In genomic region chr3:121240362-121241040, GRCm38 (mm10) we compare ENCODE assay signal across 12 mouse cellular contexts. TPM values are rescaled to one million over a fixed set of nuclear protein-coding genes. Genes with fewer than 3 reads are reported as not detected.
DNase-seq lines count a peak whose midpoint lies in the region; ATAC-seq lines count a peak whose summit lies in the region.
"Had no signal": no experiment of that assay in that cellular context is flagged by ENCODE, and none has a peak within 500 bp of the region (broad histone marks: within the 10 kb centered on the region; RNA-seq: fewer than 3 reads in every experiment).

No protein-coding gene starts in this region.

- WGBS in heart, embryonic 12.5 days: 40% methylated on average over 8 of the region's 8 CpGs
- WGBS in forebrain, embryonic 12.5 days: 20% methylated on average over 8 of the region's 8 CpGs
- 53% methylated on average over 8 of the region's 8 CpGs for WGBS in limb, embryonic 13.5 days

- H3K4me3 ChIP-seq in heart, embryonic 12.5 days: no peak overlapping the region
- no peak overlapping the region for H3K4me3 ChIP-seq in forebrain, embryonic 12.5 days (replicated peaks)
- H3K4me3 ChIP-seq in limb, embryonic 13.5 days: no peak overlapping the region

- no peak for ATAC-seq in heart, embryonic 12.5 days (ENCODE audit: insufficient number of reproducible peaks, low FRiP score)
- ATAC-seq in forebrain, embryonic 12.5 days (ENCODE audit: low FRiP score): peak; percentile 85
- 0 out of 2 replicates have a peak, but pooled peaks have one; percentile 30 for ATAC-seq in limb, embryonic 13.5 days (ENCODE audit: low FRiP score, low read depth)

- DNase-seq in heart, postnatal 36 days: no peak
- DNase-seq in ES-CJ7 (ENCODE audit: low read depth, low spot score): peak; percentile 8
- DNase-seq in spleen, postnatal 36 days (ENCODE audit: low spot score in 2 of 2): no peak
- DNase-seq in layer of hippocampus, postnatal 25 days (ENCODE audit: extremely low spot score in 1 of 2, low spot score in 1 of 2): no peak
- DNase-seq in kidney, adult 11 months: no peak
- DNase-seq: B cell, adult 2 months; layer of hippocampus, postnatal 36 days; lung, postnatal 10 days had no signal

- H3K9ac ChIP-seq in heart, embryonic 12.5 days: no peak overlapping the region
- 0 out of 2 replicates have a peak overlapping the region, but pooled peaks have one; percentile 33 for H3K9ac ChIP-seq in forebrain, embryonic 12.5 days
- no peak overlapping the region for H3K9ac ChIP-seq in limb, embryonic 13.5 days

- H3K9me3 ChIP-seq in heart, embryonic 12.5 days (replicated peaks): no peaks in the 10 kb centered on the region
- no peaks in the 10 kb centered on the region for H3K9me3 ChIP-seq in forebrain, embryonic 12.5 days
- H3K9me3 ChIP-seq in limb, embryonic 13.5 days: no peaks in the 10 kb centered on the region

- no peak overlapping the region for H3K27ac ChIP-seq in heart, embryonic 12.5 days (ENCODE audit: poor library complexity, severe bottlenecking)
- H3K27ac ChIP-seq in forebrain, embryonic 12.5 days: peak overlapping the region; percentile 82
- H3K27ac ChIP-seq in limb, embryonic 13.5 days: no peak overlapping the region
- H3K27ac ChIP-seq: stomach, postnatal 0 days had no signal

- peaks cover 12% of the 10 kb centered on the region for H3K4me1 ChIP-seq in heart, embryonic 12.5 days (replicated peaks)
- peaks cover 22% of the 10 kb centered on the region for H3K4me1 ChIP-seq in forebrain, embryonic 12.5 days
- peaks cover 22% of the 10 kb centered on the region for H3K4me1 ChIP-seq in limb, embryonic 13.5 days

- H3K4me2 ChIP-seq in heart, embryonic 12.5 days: peak overlapping the region; percentile 18
- peak overlapping the region; percentile 21; the same call in 1 of the 2 replicates for H3K4me2 ChIP-seq in forebrain, embryonic 12.5 days
- no peak overlapping the region for H3K4me2 ChIP-seq in limb, embryonic 13.5 days (replicated peaks)

- H3K36me3 ChIP-seq in heart, embryonic 12.5 days: no peaks in the 10 kb centered on the region
- H3K36me3 ChIP-seq in forebrain, embryonic 12.5 days (replicated peaks): no peaks in the 10 kb centered on the region
- no peaks in the 10 kb centered on the region for H3K36me3 ChIP-seq in limb, embryonic 13.5 days

- H3K27me3 ChIP-seq in heart, embryonic 12.5 days (replicated peaks): no peaks in the 10 kb centered on the region
- no peaks in the 10 kb centered on the region for H3K27me3 ChIP-seq in forebrain, embryonic 12.5 days
- no peaks in the 10 kb centered on the region for H3K27me3 ChIP-seq in limb, embryonic 13.5 days

- intact Hi-C loops in heart, postnatal 36 days (cut with DNase I): no loop called here

RNA-seq across cellular contexts. Expression of gene Tmem56, which starts 42.4 kb away (rescaled TPM):
- 1.4 and 2.3 TPM in 2 replicates for polyA plus RNA-seq in heart, embryonic 12.5 days (2016; fragmentation: Nextera tagmentation; extraction: Ambion mirVana)
- total RNA-seq in heart, postnatal 36 days (2021): 1 to 10 TPM in 1 of 2 experiments, under 1 TPM in 1; 0.92 to 1.4 TPM
- 2.6 and 3.2 TPM in 2 replicates for polyA plus RNA-seq in forebrain, embryonic 12.5 days (2016; fragmentation: Nextera tagmentation; extraction: Ambion mirVana)
- polyA plus RNA-seq in limb, embryonic 13.5 days (2015; fragmentation: Nextera tagmentation; extraction: Ambion mirVana): 0.94 and 1.0 TPM in 2 replicates
- 10 to 100 TPM; 28.1 to 29.3 TPM for total RNA-seq in layer of hippocampus, postnatal 25 days (2021)

RNA-seq across cellular contexts. Expression of gene Alg14, which starts 51.1 kb away (rescaled TPM):
- 36.4 and 39.5 TPM in 2 replicates for polyA plus RNA-seq in heart, embryonic 12.5 days (2016; fragmentation: Nextera tagmentation; extraction: Ambion mirVana)
- total RNA-seq in heart, postnatal 36 days (2021): 10 to 100 TPM; 11.9 to 13.4 TPM
- 30.1 and 31.5 TPM in 2 replicates for polyA plus RNA-seq in forebrain, embryonic 12.5 days (2016; fragmentation: Nextera tagmentation; extraction: Ambion mirVana)
- polyA plus RNA-seq in limb, embryonic 13.5 days (2015; fragmentation: Nextera tagmentation; extraction: Ambion mirVana): 37.0 and 41.6 TPM in 2 replicates
- 10 to 100 TPM; 12.3 to 13.3 TPM for total RNA-seq in layer of hippocampus, postnatal 25 days (2021)
